Mouse (Mus musculus) stomach, embryonic 14.5 days (tissue): ENCODE data around the gene Smox. TPM values are rescaled to one million over a fixed set of nuclear protein-coding genes. Genes with fewer than 3 reads are reported as not detected.

ENCODE experiments used
- ATAC-seq: fragments of 200-750 bp; cut with Nextera tagmentation; 2 replicates; pipeline ENCODE4 v1.8.0; 2017; ENCODE audit warnings: low read depth, moderate TSS enrichment; ENCODE audit not compliant: insufficient number of reproducible peaks, insufficient read depth, low FRiP score
- H3K27ac ChIP-seq: fragments of 300-500 bp; sonication (generic); 2 replicates; pipeline ENCODE4 v1.5.1; 2014; ENCODE audit warnings: mild to moderate bottlenecking, low read length, moderate library complexity, mixed read lengths
- H3K27me3 ChIP-seq: fragments of 300-500 bp; sonication (generic); 2 replicates; pipeline ENCODE4 v1.6.1; 2014; ENCODE audit warnings: low read length, control low read depth, mixed read lengths; ENCODE audit not compliant: control insufficient read depth, insufficient read depth
- H3K36me3 ChIP-seq: fragments of 300-500 bp; sonication (generic); 2 replicates; pipeline ENCODE4 v1.6.1; 2014; ENCODE audit warnings: mild to moderate bottlenecking, control low read depth, low read length, moderate library complexity, mixed read lengths; ENCODE audit not compliant: control insufficient read depth, insufficient read depth
- H3K4me1 ChIP-seq: fragments of 300-500 bp; sonication (generic); 2 replicates; pipeline ENCODE4 v1.6.1; 2014; ENCODE audit warnings: low read length, control low read depth, mixed read lengths; ENCODE audit not compliant: control insufficient read depth, insufficient read depth
- H3K4me2 ChIP-seq: fragments of 300-500 bp; sonication (generic); replicated peaks from 2 replicates; pipeline ENCODE4 v1.6.1; 2014; ENCODE audit warnings: low read depth, low read length, control low read depth
- H3K4me3 ChIP-seq: fragments of 300-500 bp; sonication (generic); 2 replicates; pipeline ENCODE4 v1.5.1; 2014; ENCODE audit warnings: low read depth, low read length, control low read depth
- H3K9ac ChIP-seq: fragments of 300-500 bp; sonication (generic); replicated peaks from 2 replicates; pipeline ENCODE4 v1.6.1; 2014; ENCODE audit warnings: low read depth, mild to moderate bottlenecking, control low read depth, low read length, moderate library complexity, mixed read lengths
- H3K9me3 ChIP-seq: fragments of 300-500 bp; sonication (generic); 2 replicates; pipeline ENCODE4 v1.6.1; 2016; ENCODE audit warnings: low read depth, low read length, control low read depth; ENCODE audit not compliant: control insufficient read depth
- WGBS: fragments of 180-500 bp; shearing (Covaris S2); extraction: QIAGEN DNeasy Blood & Tissue Kit; methylation state at CpG from one replicate; pipeline ENCODE4 v1.1.7; 2014; 5-methylcytosine and 5-hydroxymethylcytosine counted together
- polyA plus RNA-seq: library from polyadenylated mRNA; unstranded; fragments of >200 nt; fragmentation: Nextera tagmentation; extraction: Ambion mirVana; gene quantifications from 2 replicates; pipeline ENCODE4 v1.2.1, GENCODE M21; 2014

The Smox gene
- polyA plus RNA-seq, 1 experiment from 2014 or later = 28.5 TPM

DNA sequence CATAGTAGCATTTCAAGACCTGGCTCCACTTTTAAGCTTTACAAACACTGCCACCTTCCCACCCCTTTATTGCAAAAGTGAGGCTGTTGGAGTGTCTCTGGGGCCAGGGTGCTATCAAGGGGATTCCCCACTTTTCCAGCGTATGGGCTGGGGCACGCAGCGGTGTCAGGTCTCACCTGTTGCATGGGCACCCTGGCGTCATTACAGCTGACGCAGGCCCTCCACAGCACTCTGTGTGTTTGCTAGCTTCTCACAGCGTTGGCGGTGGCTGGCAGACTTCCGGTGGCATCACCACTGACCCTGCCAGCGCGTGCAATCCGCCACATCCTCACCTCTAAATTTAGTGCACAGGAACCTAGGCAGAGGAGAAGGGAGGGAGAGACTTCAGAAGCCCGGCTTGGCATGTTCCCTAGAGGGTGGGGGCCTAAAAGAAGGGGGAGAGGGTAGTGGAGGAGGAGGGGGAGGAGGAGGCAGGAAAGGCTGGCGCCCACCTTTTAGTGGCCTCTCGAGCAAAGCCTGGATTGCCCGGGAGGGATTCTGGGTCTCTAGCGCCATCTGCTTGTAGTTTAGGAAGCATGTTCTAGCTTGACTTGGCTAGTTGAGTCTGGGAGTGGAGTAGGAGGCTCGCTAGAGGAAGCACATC, 18.5 kb downstream of the Smox start:
- no peak overlapping the region for H3K4me3 ChIP-seq
- H3K27ac ChIP-seq = no peak overlapping the region
- H3K4me1 ChIP-seq = peaks cover 22% of the 10 kb centered on the region
- H3K27me3 ChIP-seq = no peaks in the 10 kb centered on the region
- H3K4me2 ChIP-seq = peak overlapping the region; percentile 46
- no peak overlapping the region for H3K9ac ChIP-seq
- no peaks in the 10 kb centered on the region for H3K36me3 ChIP-seq
- H3K9me3 ChIP-seq = no peaks in the 10 kb centered on the region
- ATAC-seq = peak; percentile 15; the same call in 1 of the 2 replicates
- WGBS = 15% methylated on average over 17 of the region's 17 CpGs

DNA sequence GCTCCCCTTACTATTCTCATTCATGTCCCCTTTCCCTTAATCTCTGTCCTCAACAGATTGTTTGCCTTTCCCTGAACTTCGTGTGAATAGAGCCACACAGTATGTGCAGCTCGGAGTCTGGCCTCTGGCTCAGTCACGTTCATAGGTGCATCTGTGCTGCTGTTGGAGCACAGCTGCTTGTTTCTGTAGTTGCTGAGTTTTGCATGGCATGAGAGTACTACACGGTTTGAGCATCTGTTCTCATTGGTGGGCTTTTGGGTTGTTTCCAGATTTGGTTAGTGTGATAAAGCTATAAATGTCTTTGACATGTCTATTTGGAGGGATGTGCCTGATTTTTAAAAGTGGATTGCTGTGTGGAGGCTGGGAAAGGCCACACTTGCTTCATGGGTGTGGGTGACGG, 19.2 kb downstream of the Smox start:
- no peak overlapping the region for H3K27ac ChIP-seq
- H3K27me3 ChIP-seq = no peaks in the 10 kb centered on the region
- H3K9ac ChIP-seq = no peak overlapping the region
- ATAC-seq = no peak
- H3K9me3 ChIP-seq = no peaks in the 10 kb centered on the region
- H3K4me1 ChIP-seq = peaks cover 22% of the 10 kb centered on the region
- no peaks in the 10 kb centered on the region for H3K36me3 ChIP-seq
- WGBS = 60% methylated on average over 5 of the region's 5 CpGs
- no peak overlapping the region for H3K4me2 ChIP-seq
- H3K4me3 ChIP-seq = no peak overlapping the region

DNA sequence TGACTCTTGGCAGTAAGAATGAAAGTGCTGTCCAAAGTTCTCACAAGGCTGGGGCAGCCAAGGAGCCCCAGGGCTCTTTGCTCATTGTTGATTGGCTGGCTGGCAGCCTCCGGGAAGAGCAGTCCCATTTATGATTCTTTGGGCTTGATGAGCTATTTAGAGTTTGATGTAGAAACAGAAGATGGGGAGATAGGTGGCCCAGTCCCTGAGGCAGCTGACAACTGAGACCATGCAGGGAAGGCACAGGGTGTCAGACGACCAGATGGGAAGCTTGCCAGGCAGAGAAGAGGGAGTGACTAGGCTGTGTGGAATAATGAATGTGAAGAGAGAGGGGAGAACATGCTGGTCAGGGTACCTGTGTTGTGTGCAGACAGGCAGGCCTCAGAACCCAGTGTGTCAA, 22.2 kb downstream of the Smox start:
- WGBS = 48% methylated on average over 2 of the region's 2 CpGs
- no peaks in the 10 kb centered on the region for H3K9me3 ChIP-seq
- 0 out of 2 replicates have a peak, but pooled peaks cover 4% of the 10 kb centered on the region for H3K36me3 ChIP-seq
- no peak overlapping the region for H3K27ac ChIP-seq
- no peaks in the 10 kb centered on the region for H3K27me3 ChIP-seq
- H3K4me2 ChIP-seq = no peak overlapping the region
- H3K4me3 ChIP-seq = no peak overlapping the region
- H3K4me1 ChIP-seq = peaks cover 13% of the 10 kb centered on the region
- no peak for ATAC-seq
- no peak overlapping the region for H3K9ac ChIP-seq

DNA sequence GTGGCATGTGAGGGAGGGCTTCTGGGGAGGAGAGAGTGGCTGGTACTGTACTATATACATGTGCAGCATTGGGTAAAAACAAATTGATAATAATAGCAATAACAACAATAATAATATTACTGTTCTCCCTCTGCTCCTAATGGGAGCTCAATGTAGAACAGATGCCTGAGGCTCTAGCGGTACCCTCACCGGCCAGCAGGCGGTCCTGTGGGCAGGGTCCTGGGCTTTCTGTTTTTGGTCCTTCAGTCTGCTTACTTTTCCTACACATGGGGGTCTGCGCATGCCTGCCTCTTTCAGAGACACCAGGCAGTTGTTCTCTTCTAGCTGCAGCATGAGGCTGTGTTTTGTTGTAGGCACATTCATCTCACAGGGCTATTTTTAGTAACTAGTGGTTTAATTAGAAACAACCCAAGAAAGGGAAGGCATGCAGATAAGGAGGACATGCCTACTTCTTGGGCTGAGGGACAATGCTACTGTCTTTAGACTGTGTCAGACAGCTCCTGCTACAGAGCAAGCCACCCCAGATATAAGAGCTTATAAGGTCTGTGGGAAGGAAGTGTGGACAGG, 22.8 kb downstream of the Smox start:
- no peak for ATAC-seq
- H3K27me3 ChIP-seq = no peaks in the 10 kb centered on the region
- H3K4me3 ChIP-seq = no peak overlapping the region
- WGBS = 84% methylated on average over 4 of the region's 4 CpGs
- H3K9ac ChIP-seq = no peak overlapping the region
- no peaks in the 10 kb centered on the region for H3K9me3 ChIP-seq
- H3K4me2 ChIP-seq = no peak overlapping the region
- 0 out of 2 replicates have a peak, but pooled peaks cover 4% of the 10 kb centered on the region for H3K36me3 ChIP-seq
- H3K27ac ChIP-seq = no peak overlapping the region
- H3K4me1 ChIP-seq = 0 out of 2 replicates have a peak, but pooled peaks cover 11% of the 10 kb centered on the region

DNA sequence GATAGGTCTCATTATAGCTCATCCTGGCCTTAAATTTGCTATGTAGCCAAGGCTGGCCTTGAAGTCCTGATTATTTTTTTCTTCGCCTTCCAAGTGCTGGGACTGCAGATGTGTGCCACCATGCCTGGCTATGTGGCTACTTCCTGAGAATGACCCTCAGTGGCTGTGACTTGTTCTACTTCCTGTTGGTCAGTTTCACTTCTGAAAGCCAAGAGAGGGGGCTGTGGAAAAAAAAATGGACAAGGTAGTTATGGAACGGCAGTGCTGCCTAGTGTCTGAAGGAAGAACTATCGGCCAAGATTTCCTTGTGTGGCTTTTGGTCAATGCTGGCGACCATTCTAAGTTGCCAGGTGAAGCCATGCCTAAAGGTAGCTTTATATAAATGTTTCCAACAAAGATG, 26.3 kb downstream of the Smox start:
- no peaks in the 10 kb centered on the region for H3K4me1 ChIP-seq
- no peaks in the 10 kb centered on the region for H3K27me3 ChIP-seq
- H3K4me3 ChIP-seq = no peak overlapping the region
- no peak overlapping the region for H3K27ac ChIP-seq
- 92% methylated on average over 4 of the region's 4 CpGs for WGBS
- ATAC-seq = no peak
- peaks cover 4% of the 10 kb centered on the region; the same call in 1 of the 2 replicates for H3K36me3 ChIP-seq
- no peaks in the 10 kb centered on the region for H3K9me3 ChIP-seq
- H3K9ac ChIP-seq = no peak overlapping the region
- no peak overlapping the region for H3K4me2 ChIP-seq

DNA sequence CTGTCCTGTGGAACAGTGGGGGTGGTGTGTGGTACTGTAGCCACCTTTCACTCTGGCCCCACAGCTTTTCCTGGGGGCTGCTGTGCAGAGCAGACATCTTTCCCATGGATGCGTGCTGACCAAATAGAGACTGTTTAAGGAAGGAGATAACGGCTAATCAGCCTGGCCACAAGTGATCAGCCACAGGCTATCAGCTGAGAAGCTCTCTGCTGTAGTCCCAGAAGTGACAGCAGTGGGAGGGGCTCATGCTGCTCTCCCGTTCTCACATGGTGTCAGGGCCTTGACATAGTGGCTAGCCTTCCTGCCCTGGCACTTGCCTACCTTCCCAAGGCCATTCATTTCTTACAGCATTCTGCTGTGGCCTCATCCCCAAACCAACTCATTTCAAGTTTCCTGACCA, 27.5 kb downstream of the Smox start:
- no peak; the same call in 1 of the 2 replicates for ATAC-seq

DNA sequence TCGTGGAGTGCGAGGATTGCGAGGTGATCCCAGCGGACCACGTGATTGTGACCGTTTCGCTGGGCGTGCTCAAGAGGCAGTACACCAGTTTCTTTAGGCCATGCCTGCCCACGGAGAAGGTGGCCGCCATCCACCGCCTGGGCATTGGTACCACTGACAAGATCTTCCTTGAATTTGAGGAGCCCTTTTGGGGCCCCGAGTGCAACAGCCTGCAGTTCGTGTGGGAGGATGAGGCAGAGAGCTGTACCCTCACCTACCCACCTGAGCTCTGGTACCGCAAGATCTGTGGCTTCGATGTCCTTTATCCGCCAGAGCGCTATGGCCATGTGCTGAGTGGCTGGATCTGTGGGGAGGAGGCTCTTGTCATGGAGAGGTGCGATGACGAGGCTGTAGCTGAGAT, 29.4 kb downstream of the Smox start:
- H3K27ac ChIP-seq = no peak overlapping the region
- no peak overlapping the region for H3K4me2 ChIP-seq
- ATAC-seq = no peak
- H3K27me3 ChIP-seq = no peaks in the 10 kb centered on the region
- no peaks in the 10 kb centered on the region for H3K4me1 ChIP-seq
- H3K9me3 ChIP-seq = no peaks in the 10 kb centered on the region
- no peak overlapping the region for H3K4me3 ChIP-seq
- H3K9ac ChIP-seq = no peak overlapping the region
- WGBS = 94% methylated on average over 19 of the region's 19 CpGs
- peaks cover 4% of the 10 kb centered on the region; the same call in 1 of the 2 replicates for H3K36me3 ChIP-seq

More for the DNA sequence above, 27.5 kb downstream of the Smox start:
- Histone ChIP-seq H3K27ac (no peak overlapping the region), H3K4me2 (no peak overlapping the region), H3K9ac (no peak overlapping the region), H3K36me3 (peaks cover 4% of the 10 kb centered on the region; the same call in 1 of the 2 replicates), H3K4me3 (no peak overlapping the region), H3K4me1 (no peaks in the 10 kb centered on the region), H3K9me3 (no peaks in the 10 kb centered on the region), H3K27me3 (no peaks in the 10 kb centered on the region)
- 31% methylated on average over 3 of the region's 3 CpGs for WGBS

DNA sequence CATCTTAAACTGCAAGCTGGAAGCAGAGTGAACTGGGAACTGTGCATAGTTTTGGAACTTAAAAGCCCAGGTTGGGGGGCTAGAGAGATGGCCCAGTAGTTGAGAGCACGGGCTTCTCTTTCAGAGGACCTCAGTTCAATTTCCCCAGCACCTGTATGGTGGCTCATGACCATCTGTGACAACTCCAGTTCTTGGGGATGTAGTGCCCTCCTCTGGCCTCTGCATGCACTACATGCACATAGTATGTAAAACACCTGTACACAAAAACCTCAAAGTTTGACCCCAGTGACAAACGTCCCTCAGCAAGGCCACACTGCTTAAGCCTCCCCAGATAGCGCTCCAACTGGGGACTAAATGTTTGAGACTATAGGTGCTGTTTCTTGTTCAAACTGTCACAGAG, 35.8 kb downstream of the Smox start:
- no peaks in the 10 kb centered on the region for H3K4me1 ChIP-seq
- no peak overlapping the region for H3K4me2 ChIP-seq
- no peaks in the 10 kb centered on the region for H3K27me3 ChIP-seq
- no peaks in the 10 kb centered on the region for H3K36me3 ChIP-seq
- WGBS = 53% methylated on average over 3 of the region's 3 CpGs
- no peak overlapping the region for H3K27ac ChIP-seq
- H3K9ac ChIP-seq = no peak overlapping the region
- H3K4me3 ChIP-seq = no peak overlapping the region
- no peaks in the 10 kb centered on the region for H3K9me3 ChIP-seq
- no peak for ATAC-seq
